In the genomic region with DNA sequence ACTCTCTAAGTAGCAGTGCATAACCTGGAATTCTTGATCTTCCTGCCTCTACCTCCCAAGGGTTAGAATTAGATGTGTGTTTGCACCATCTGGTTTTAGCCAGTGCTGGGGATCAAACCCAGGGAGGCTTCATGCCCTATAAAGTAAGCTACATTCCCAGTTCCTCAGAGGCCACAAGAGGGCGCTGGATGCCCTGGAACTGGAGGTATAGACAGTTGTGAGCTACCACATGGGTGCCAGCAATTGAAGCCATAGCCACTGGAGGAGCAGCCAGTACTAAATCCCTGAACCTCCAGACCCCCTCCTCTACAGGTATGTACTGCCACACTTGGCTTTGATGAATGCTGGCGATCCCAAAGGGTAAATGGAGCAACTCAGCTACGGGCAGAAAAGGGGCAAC, we compare ENCODE assay signal across 9 mouse cellular contexts. TPM values are rescaled to one million over a fixed set of nuclear protein-coding genes. Genes with fewer than 3 reads are reported as not detected.
DNase-seq lines count a peak whose midpoint lies in the region; ATAC-seq and TF ChIP-seq lines count a peak whose summit lies in the region.
"Had no signal": no experiment of that assay in that cellular context is flagged by ENCODE, and none has a peak within 500 bp of the region (broad histone marks: within the 10 kb centered on the region; RNA-seq: fewer than 3 reads in every experiment).

No protein-coding gene starts in this region.

- peak; percentile 73 for TF ChIP-seq CTCF in intestine, postnatal 0 days (IDR thresholded peaks at IDR 0.05; ENCODE audit: low read depth)

- no peaks in the 10 kb centered on the region for H3K27me3 ChIP-seq in intestine, postnatal 0 days (replicated peaks; ENCODE audit: control insufficient read depth, insufficient read depth, low read length)
- H3K27me3 ChIP-seq in intestine, embryonic 15.5 days (replicated peaks) = no peaks in the 10 kb centered on the region
- no peaks in the 10 kb centered on the region for H3K27me3 ChIP-seq in embryonic facial prominence, embryonic 11.5 days (ENCODE audit: control insufficient read depth, insufficient read depth, low read length)
- H3K27me3 ChIP-seq: lung, embryonic 15.5 days had no signal

- 77% methylated on average over 3 of the region's 3 CpGs for WGBS in intestine, postnatal 0 days
- WGBS in intestine, embryonic 15.5 days = 75% methylated on average over 3 of the region's 3 CpGs
- WGBS in embryonic facial prominence, embryonic 11.5 days = 74% methylated on average over 3 of the region's 3 CpGs

- H3K9ac ChIP-seq in intestine, postnatal 0 days (ENCODE audit: low read depth, low read length) = no peak overlapping the region
- no peak overlapping the region for H3K9ac ChIP-seq in intestine, embryonic 15.5 days
- no peak overlapping the region for H3K9ac ChIP-seq in embryonic facial prominence, embryonic 11.5 days (replicated peaks; ENCODE audit: low read length)
- H3K9ac ChIP-seq: lung, embryonic 15.5 days had no signal

- H3K4me3 ChIP-seq in intestine, postnatal 0 days (ENCODE audit: low read depth, low read length) = no peak overlapping the region
- H3K4me3 ChIP-seq in intestine, embryonic 15.5 days (replicated peaks) = no peak overlapping the region
- no peak overlapping the region for H3K4me3 ChIP-seq in embryonic facial prominence, embryonic 11.5 days (ENCODE audit: low read depth, low read length)
- H3K4me3 ChIP-seq: lung, embryonic 15.5 days had no signal

- no peak for ATAC-seq in intestine, postnatal 0 days
- no peak for ATAC-seq in intestine, embryonic 15.5 days
- ATAC-seq in CD4-positive, CD25-positive, alpha-beta regulatory T cell, adult 4 months = peak; percentile 42
- no peak for ATAC-seq in embryonic facial prominence, embryonic 11.5 days (replicated peaks; ENCODE audit: insufficient number of reproducible peaks, low FRiP score, low TSS enrichment, low read depth)

- peaks cover 53% of the 10 kb centered on the region for H3K36me3 ChIP-seq in intestine, postnatal 0 days (ENCODE audit: control insufficient read depth, insufficient read depth)
- peaks cover 6% of the 10 kb centered on the region; the same call in 1 of the 2 replicates for H3K36me3 ChIP-seq in intestine, embryonic 15.5 days
- H3K36me3 ChIP-seq in embryonic facial prominence, embryonic 11.5 days (replicated peaks; ENCODE audit: control insufficient read depth, insufficient read depth, low read depth, low read length) = no peaks in the 10 kb centered on the region

- no peaks in the 10 kb centered on the region for H3K4me1 ChIP-seq in intestine, postnatal 0 days (replicated peaks; ENCODE audit: control insufficient read depth, insufficient read depth, low read length)
- no peaks in the 10 kb centered on the region for H3K4me1 ChIP-seq in intestine, embryonic 15.5 days (replicated peaks)
- H3K4me1 ChIP-seq in embryonic facial prominence, embryonic 11.5 days (ENCODE audit: control insufficient read depth, insufficient read depth, low read length) = no peaks in the 10 kb centered on the region
- H3K4me1 ChIP-seq: lung, embryonic 15.5 days had no signal

- H3K27ac ChIP-seq in intestine, postnatal 0 days (ENCODE audit: low read depth, low read length) = no peak overlapping the region
- H3K27ac ChIP-seq in intestine, embryonic 15.5 days = no peak overlapping the region
- no peak overlapping the region for H3K27ac ChIP-seq in embryonic facial prominence, embryonic 11.5 days (replicated peaks; ENCODE audit: low read depth, low read length)
- H3K27ac ChIP-seq: lung, embryonic 15.5 days had no signal

- no peak overlapping the region for H3K4me2 ChIP-seq in intestine, postnatal 0 days (replicated peaks; ENCODE audit: low read depth)
- H3K4me2 ChIP-seq in intestine, embryonic 15.5 days (replicated peaks) = no peak overlapping the region
- no peak overlapping the region for H3K4me2 ChIP-seq in embryonic facial prominence, embryonic 11.5 days (ENCODE audit: low read depth, low read length)
- H3K4me2 ChIP-seq: lung, embryonic 15.5 days had no signal

- DNase-seq in WW6 (ENCODE audit: low read depth, low spot score) = peak; percentile 85
- DNase-seq in embryonic facial prominence, embryonic 11.5 days (ENCODE audit: low spot score) = peak; percentile 32
- DNase-seq in lung, postnatal 14 days = peak; percentile 67
- peak; percentile 66 to 68 for DNase-seq in thymus, postnatal 36 days
- no peak for DNase-seq in yolk sac, embryonic 10.5 days (ENCODE audit: low spot score)

- no peaks in the 10 kb centered on the region for H3K9me3 ChIP-seq in intestine, postnatal 0 days (ENCODE audit: control insufficient read depth)
- H3K9me3 ChIP-seq in intestine, embryonic 15.5 days = no peaks in the 10 kb centered on the region
- H3K9me3 ChIP-seq in embryonic facial prominence, embryonic 11.5 days (replicated peaks; ENCODE audit: control insufficient read depth, low read length) = no peaks in the 10 kb centered on the region
- H3K9me3 ChIP-seq: lung, embryonic 15.5 days had no signal

RNA-seq across cellular contexts. Expression of a gene that starts 37.5 kb away (rescaled TPM):
- 1.7 and 2.1 TPM in 2 replicates for polyA plus RNA-seq in intestine, postnatal 0 days (2015; fragmentation: Nextera tagmentation; extraction: Ambion mirVana)
- polyA plus RNA-seq in intestine, embryonic 15.5 days (2015; fragmentation: Nextera tagmentation; extraction: Ambion mirVana) = 1.3 and 1.4 TPM in 2 replicates
- 10 to 100 TPM; 19.9 to 27.8 TPM for polyA plus RNA-seq in CD4-positive, CD25-positive, alpha-beta regulatory T cell, adult 4 months (2017; shearing (Covaris generic))
- polyA plus RNA-seq in embryonic facial prominence, embryonic 11.5 days (2014; fragmentation: Nextera tagmentation; extraction: Ambion mirVana) = 0.26 and 0.52 TPM in 2 replicates

RNA-seq across cellular contexts. Expression of a gene that starts 56.5 kb away (rescaled TPM):
- polyA plus RNA-seq in intestine, postnatal 0 days (2015; fragmentation: Nextera tagmentation; extraction: Ambion mirVana) = 442 and 470 TPM in 2 replicates
- polyA plus RNA-seq in intestine, embryonic 15.5 days (2015; fragmentation: Nextera tagmentation; extraction: Ambion mirVana) = 168 and 171 TPM in 2 replicates
- 100 to 1,000 TPM; 128 to 129 TPM for polyA plus RNA-seq in CD4-positive, CD25-positive, alpha-beta regulatory T cell, adult 4 months (2017; shearing (Covaris generic))
- polyA plus RNA-seq in embryonic facial prominence, embryonic 11.5 days (2014; fragmentation: Nextera tagmentation; extraction: Ambion mirVana) = 104 and 108 TPM in 2 replicates

RNA-seq across cellular contexts. Expression of a gene that starts 56.5 kb away (rescaled TPM):
- polyA plus RNA-seq in intestine, postnatal 0 days (2015; fragmentation: Nextera tagmentation; extraction: Ambion mirVana) = 47.1 and 49.1 TPM in 2 replicates
- 20.1 and 20.8 TPM in 2 replicates for polyA plus RNA-seq in intestine, embryonic 15.5 days (2015; fragmentation: Nextera tagmentation; extraction: Ambion mirVana)
- polyA plus RNA-seq in CD4-positive, CD25-positive, alpha-beta regulatory T cell, adult 4 months (2017; shearing (Covaris generic)) = 10 to 100 TPM; 18.2 to 27.0 TPM
- 10.5 and 11.5 TPM in 2 replicates for polyA plus RNA-seq in embryonic facial prominence, embryonic 11.5 days (2014; fragmentation: Nextera tagmentation; extraction: Ambion mirVana)
